Mouse (Mus musculus) hindbrain, embryonic 15.5 days (tissue): ENCODE data around the gene Gp9. TPM values are rescaled to one million over a fixed set of nuclear protein-coding genes. Genes with fewer than 3 reads are reported as not detected.
"Not testable (repeated sequence)": the region's sequence is repeated elsewhere in the genome, so short reads cannot be mapped to it uniquely, and the experiment has no call there.

Experiments
- ATAC-seq: fragments of 200-750 bp; cut with Nextera tagmentation; 2 replicates; pipeline ENCODE4 v1.8.0; 2017; ENCODE audit warnings: low read depth, moderate number of reproducible peaks, moderate TSS enrichment; ENCODE audit not compliant: low FRiP score
- H3K27ac ChIP-seq: fragments of 300-500 bp; sonication (generic); replicated peaks from 2 replicates; pipeline ENCODE4 v1.5.1; 2015; ENCODE audit warnings: mild to moderate bottlenecking, inconsistent platforms
- H3K27me3 ChIP-seq: fragments of 300-500 bp; sonication (generic); 2 replicates; pipeline ENCODE4 v1.6.1; 2015; ENCODE audit warnings: control low read depth, inconsistent platforms
- H3K36me3 ChIP-seq: fragments of 300-500 bp; sonication (generic); 2 replicates; pipeline ENCODE4 v1.6.1; 2015; ENCODE audit warnings: control low read depth, inconsistent platforms
- H3K4me1 ChIP-seq: fragments of 300-500 bp; sonication (generic); replicated peaks from 2 replicates; pipeline ENCODE4 v1.6.1; 2015; ENCODE audit warnings: control low read depth, inconsistent platforms
- H3K4me2 ChIP-seq: fragments of 300-500 bp; sonication (generic); 2 replicates; pipeline ENCODE4 v1.6.1; 2015; ENCODE audit warnings: moderate library complexity, mild to moderate bottlenecking, inconsistent platforms
- H3K4me3 ChIP-seq: fragments of 300-500 bp; sonication (generic); 2 replicates; pipeline ENCODE4 v1.5.1; 2015; ENCODE audit warnings: mild to moderate bottlenecking, inconsistent platforms
- H3K9ac ChIP-seq: fragments of 300-500 bp; sonication (generic); 2 replicates; pipeline ENCODE4 v1.6.1; 2015; ENCODE audit warnings: inconsistent platforms
- H3K9me3 ChIP-seq: fragments of 300-500 bp; sonication (generic); 2 replicates; pipeline ENCODE4 v1.6.1; 2016; ENCODE audit warnings: control low read depth, inconsistent platforms
- WGBS: fragments of 180-500 bp; shearing (Covaris S2); methylation state at CpG from one replicate; pipeline ENCODE4 v1.1.7; 2015; 5-methylcytosine and 5-hydroxymethylcytosine counted together
- polyA plus RNA-seq: library from polyadenylated mRNA; unstranded; fragments of >200 nt; fragmentation: Nextera tagmentation; extraction: Ambion mirVana; gene quantifications from 2 replicates; pipeline ENCODE4 v1.2.1, GENCODE M21; 2015

Gene Gp9
- polyA plus RNA-seq, 1 experiment from 2014 or later = 0.99 TPM

GRCm38 (mm10) chr6:87755196-87755595 lies 22.7 kb upstream of the Gp9 start:
- no peaks in the 10 kb centered on the region for H3K27me3 ChIP-seq
- H3K27ac ChIP-seq = no peak overlapping the region
- H3K4me3 ChIP-seq = no peak overlapping the region
- no peak overlapping the region for H3K4me2 ChIP-seq
- H3K4me1 ChIP-seq = no peaks in the 10 kb centered on the region
- no peak overlapping the region for H3K9ac ChIP-seq
- 95% methylated on average over 4 of the region's 4 CpGs for WGBS
- no peak for ATAC-seq
- H3K9me3 ChIP-seq = no peaks in the 10 kb centered on the region
- peaks cover 4% of the 10 kb centered on the region; the same call in 1 of the 2 replicates for H3K36me3 ChIP-seq

- Histone ChIP-seq H3K4me2 (no peak overlapping the region), H3K36me3 (peaks cover 4% of the 10 kb centered on the region; the same call in 1 of the 2 replicates), H3K27me3 (no peaks in the 10 kb centered on the region), H3K4me3 (no peak overlapping the region), H3K27ac (no peak overlapping the region), H3K9me3 (no peaks in the 10 kb centered on the region), H3K9ac (no peak overlapping the region), H3K4me1 (no peaks in the 10 kb centered on the region)
- ATAC-seq = no peak
- 93% methylated on average over 8 of the region's 8 CpGs for WGBS
Observed at GRCm38 (mm10) chr6:87756896-87757295, 21.0 kb upstream of the Gp9 start.

- no peak overlapping the region for H3K9ac ChIP-seq
- H3K4me1 ChIP-seq = no peaks in the 10 kb centered on the region
- 74% methylated on average over 3 of the region's 3 CpGs for WGBS
Observed at GRCm38 (mm10) chr6:87759404-87759803, 18.5 kb upstream of the Gp9 start.

GRCm38 (mm10) chr6:87759850-87760249 lies 18.0 kb upstream of the Gp9 start:
- no peaks in the 10 kb centered on the region for H3K4me1 ChIP-seq
- WGBS = 72% methylated on average over 3 of the region's 3 CpGs
- no peak for ATAC-seq
- no peaks in the 10 kb centered on the region for H3K27me3 ChIP-seq
- no peak overlapping the region for H3K4me3 ChIP-seq
- H3K9me3 ChIP-seq = no peaks in the 10 kb centered on the region
- peaks cover 4% of the 10 kb centered on the region; the same call in 1 of the 2 replicates for H3K36me3 ChIP-seq
- H3K9ac ChIP-seq = no peak overlapping the region
- no peak overlapping the region for H3K4me2 ChIP-seq
- H3K27ac ChIP-seq = no peak overlapping the region

More at GRCm38 (mm10) chr6:87759404-87759803, 18.5 kb upstream of the Gp9 start:
- no peak overlapping the region for H3K4me3 ChIP-seq
- no peaks in the 10 kb centered on the region for H3K27me3 ChIP-seq
- no peaks in the 10 kb centered on the region for H3K9me3 ChIP-seq
- no peak overlapping the region for H3K4me2 ChIP-seq
- H3K36me3 ChIP-seq = peaks cover 4% of the 10 kb centered on the region; the same call in 1 of the 2 replicates
- no peak for ATAC-seq
- no peak overlapping the region for H3K27ac ChIP-seq

GRCm38 (mm10) chr6:87762161-87762560 lies 15.7 kb upstream of the Gp9 start:
- WGBS = 95% methylated on average over 5 of the region's 5 CpGs

GRCm38 (mm10) chr6:87763376-87764280 lies 14.2 kb upstream of the Gp9 start:
- no peaks in the 10 kb centered on the region for H3K9me3 ChIP-seq
- H3K4me3 ChIP-seq = no peak overlapping the region
- H3K36me3 ChIP-seq = no peaks in the 10 kb centered on the region
- H3K27me3 ChIP-seq = no peaks in the 10 kb centered on the region
- H3K4me2 ChIP-seq = no peak overlapping the region
- H3K9ac ChIP-seq = no peak overlapping the region
- no peaks in the 10 kb centered on the region for H3K4me1 ChIP-seq
- WGBS = 69% methylated on average over 4 of the region's 4 CpGs
- ATAC-seq = no peak
- H3K27ac ChIP-seq = no peak overlapping the region

More at GRCm38 (mm10) chr6:87762161-87762560, 15.7 kb upstream of the Gp9 start:
- no peak for ATAC-seq
- Histone ChIP-seq H3K4me2 (no peak overlapping the region), H3K36me3 (no peaks in the 10 kb centered on the region), H3K9ac (no peak overlapping the region), H3K4me1 (no peaks in the 10 kb centered on the region), H3K27ac (no peak overlapping the region), H3K4me3 (no peak overlapping the region), H3K27me3 (no peaks in the 10 kb centered on the region), H3K9me3 (no peaks in the 10 kb centered on the region)

- not testable (repeated sequence) for H3K4me2 ChIP-seq, H3K4me1 ChIP-seq, H3K36me3 ChIP-seq, H3K9ac ChIP-seq, H3K27me3 ChIP-seq, H3K27ac ChIP-seq, H3K4me3 ChIP-seq, H3K9me3 ChIP-seq, ATAC-seq
- WGBS = 85% methylated on average over 2 of the region's 2 CpGs
Observed at GRCm38 (mm10) chr6:87764296-87764695, 13.6 kb upstream of the Gp9 start.

GRCm38 (mm10) chr6:87770626-87771025 lies 7.2 kb upstream of the Gp9 start:
- Histone ChIP-seq H3K4me2 (no peak overlapping the region), H3K9ac (no peak overlapping the region), H3K36me3 (no peaks in the 10 kb centered on the region), H3K27me3 (no peaks in the 10 kb centered on the region), H3K4me3 (no peak overlapping the region), H3K9me3 (no peaks in the 10 kb centered on the region), H3K4me1 (no peaks in the 10 kb centered on the region), H3K27ac (no peak overlapping the region)
- no peak for ATAC-seq
- 54% methylated on average over 8 of the region's 8 CpGs for WGBS

GRCm38 (mm10) chr6:87774466-87774865 lies 3.4 kb upstream of the Gp9 start:
- H3K4me3 ChIP-seq = no peak overlapping the region
- H3K9me3 ChIP-seq = no peaks in the 10 kb centered on the region

GRCm38 (mm10) chr6:87774909-87775308 lies 3.0 kb upstream of the Gp9 start:
- Histone ChIP-seq H3K27me3 (no peaks in the 10 kb centered on the region), H3K9ac (no peak overlapping the region), H3K27ac (no peak overlapping the region), H3K4me1 (no peaks in the 10 kb centered on the region), H3K36me3 (no peaks in the 10 kb centered on the region), H3K4me2 (no peak overlapping the region), H3K9me3 (no peaks in the 10 kb centered on the region), H3K4me3 (no peak overlapping the region)
- 88% methylated on average over 9 of the region's 9 CpGs for WGBS
- ATAC-seq = no peak

More at GRCm38 (mm10) chr6:87774466-87774865, 3.4 kb upstream of the Gp9 start:
- Histone ChIP-seq H3K27me3 (no peaks in the 10 kb centered on the region), H3K27ac (no peak overlapping the region), H3K9ac (no peak overlapping the region), H3K4me2 (no peak overlapping the region), H3K4me1 (no peaks in the 10 kb centered on the region), H3K36me3 (no peaks in the 10 kb centered on the region)
- WGBS = 40% methylated on average over 1 of the region's 1 CpGs
- no peak for ATAC-seq

GRCm38 (mm10) chr6:87775588-87776245 lies 2.2 kb upstream of the Gp9 start:
- no peak overlapping the region for H3K9ac ChIP-seq
- no peak overlapping the region for H3K4me3 ChIP-seq
- no peaks in the 10 kb centered on the region for H3K4me1 ChIP-seq
- no peak overlapping the region for H3K4me2 ChIP-seq
- ATAC-seq = no peak
- no peaks in the 10 kb centered on the region for H3K9me3 ChIP-seq
- no peaks in the 10 kb centered on the region for H3K36me3 ChIP-seq
- 78% methylated on average over 3 of the region's 3 CpGs for WGBS
- no peaks in the 10 kb centered on the region for H3K27me3 ChIP-seq
- no peak overlapping the region for H3K27ac ChIP-seq

- Histone ChIP-seq H3K36me3 (no peaks in the 10 kb centered on the region), H3K9me3 (no peaks in the 10 kb centered on the region), H3K9ac (no peak overlapping the region), H3K4me3 (no peak overlapping the region), H3K4me1 (no peaks in the 10 kb centered on the region), H3K27ac (no peak overlapping the region), H3K27me3 (no peaks in the 10 kb centered on the region), H3K4me2 (no peak overlapping the region)
- ATAC-seq = no peak
- WGBS = 77% methylated on average over 1 of the region's 1 CpGs
Observed at GRCm38 (mm10) chr6:87776663-87777062, 1.2 kb upstream of the Gp9 start.
